Mouse (Mus musculus) heart, adult 2 months (tissue): ENCODE results near the gene Cdr2.

Experiments
- CTCF ChIP-seq: fragments of 200-600 bp; IDR thresholded peaks from 2 replicates; pipeline ENCODE4 v1.8.1; 2022; ENCODE audit warnings: antibody characterized with exemption, mild to moderate bottlenecking, moderate library complexity
- EP300 ChIP-seq: fragments of 200-500 bp; IDR thresholded peaks from 2 replicates; pipeline ENCODE4 v1.6.1; 2011; ENCODE audit warnings: low read depth, low read length, control low read depth; ENCODE audit not compliant: insufficient read depth

GRCm38 (mm10) chr7:121000065-121000822 is 18.1 kb upstream of the Cdr2 start:
- TF ChIP-seq CTCF, result no peak
- TF ChIP-seq EP300, result no peak
